Mouse (Mus musculus) olfactory bulb, adult 2 months (tissue): ENCODE results near the gene Anxa9. TPM values are rescaled to one million over a fixed set of nuclear protein-coding genes. Genes with fewer than 3 reads are reported as not detected.

Experiments
- H3K27ac ChIP-seq: fragments of 200-500 bp; 2 replicates; pipeline ENCODE4 v1.5.1; 2012; ENCODE audit warnings: low read depth, low read length; ENCODE audit not compliant: insufficient read depth
- H3K4me1 ChIP-seq: fragments of 200-500 bp; 2 replicates; pipeline ENCODE4 v1.6.1; 2012; ENCODE audit warnings: low read length; ENCODE audit not compliant: control insufficient read depth, insufficient read depth
- H3K4me3 ChIP-seq: fragments of 200-500 bp; 2 replicates; pipeline ENCODE4 v1.5.1; 2012; ENCODE audit warnings: mild to moderate bottlenecking, low read depth, low read length, moderate library complexity; ENCODE audit not compliant: insufficient read depth
- CTCF ChIP-seq: fragments of 200-500 bp; IDR thresholded peaks from 2 replicates; pipeline ENCODE4 v1.5.1; 2012; ENCODE audit warnings: low read depth, mild to moderate bottlenecking, low read length, moderate library complexity; ENCODE audit not compliant: insufficient read depth
- POLR2A ChIP-seq: fragments of 200-500 bp; IDR thresholded peaks from 2 replicates; pipeline ENCODE4 v1.6.1; 2012; ENCODE audit warnings: mild to moderate bottlenecking, low read depth, low read length, moderate library complexity; ENCODE audit not compliant: insufficient read depth
- WGBS: fragments of 180-500 bp; shearing (Covaris S2); methylation state at CpG from one replicate; pipeline ENCODE4 v1.1.7; 2018; 5-methylcytosine and 5-hydroxymethylcytosine counted together
- polyA plus RNA-seq: library from polyadenylated mRNA; stranded (reverse); fragments of >200 nt; gene quantifications from 2 replicates; pipeline ENCODE4 v1.2.4, GENCODE M21; 2012; ENCODE audit warnings: low replicate concordance; ENCODE audit not compliant: missing spikeins, insufficient read depth, insufficient read length

The Anxa9 gene
- polyA plus RNA-seq, 1 experiment, result not detected

DNA sequence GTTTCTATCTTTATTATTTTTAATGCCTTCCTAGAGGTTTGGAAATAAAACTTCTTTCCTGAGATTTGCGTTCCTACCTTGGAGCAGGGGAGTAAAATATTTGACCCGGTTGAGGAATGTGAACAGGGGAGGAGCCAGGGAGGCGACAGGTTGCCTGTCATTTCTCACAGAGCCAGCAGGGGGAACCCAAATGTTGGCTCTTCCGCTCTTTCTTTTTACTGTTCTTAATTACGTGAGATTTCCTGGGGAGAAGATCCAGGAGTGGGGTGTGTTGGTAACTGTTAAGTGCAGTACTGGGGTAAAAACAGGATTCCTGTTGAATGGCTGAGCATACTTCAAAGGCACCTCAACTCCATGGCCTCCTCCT, 10.9 kb downstream of the Anxa9 start:
- Histone ChIP-seq H3K27ac (no peak overlapping the region), H3K4me1 (peaks cover 4% of the 10 kb centered on the region; the same call in 1 of the 2 replicates), H3K4me3 (no peak overlapping the region)
- 10% methylated on average over 5 of the region's 5 CpGs for whole genome bisulfite sequencing
- no peak for TF ChIP-seq POLR2A
- peak; percentile 46; the same call in 1 of the 2 replicates for TF ChIP-seq CTCF

DNA sequence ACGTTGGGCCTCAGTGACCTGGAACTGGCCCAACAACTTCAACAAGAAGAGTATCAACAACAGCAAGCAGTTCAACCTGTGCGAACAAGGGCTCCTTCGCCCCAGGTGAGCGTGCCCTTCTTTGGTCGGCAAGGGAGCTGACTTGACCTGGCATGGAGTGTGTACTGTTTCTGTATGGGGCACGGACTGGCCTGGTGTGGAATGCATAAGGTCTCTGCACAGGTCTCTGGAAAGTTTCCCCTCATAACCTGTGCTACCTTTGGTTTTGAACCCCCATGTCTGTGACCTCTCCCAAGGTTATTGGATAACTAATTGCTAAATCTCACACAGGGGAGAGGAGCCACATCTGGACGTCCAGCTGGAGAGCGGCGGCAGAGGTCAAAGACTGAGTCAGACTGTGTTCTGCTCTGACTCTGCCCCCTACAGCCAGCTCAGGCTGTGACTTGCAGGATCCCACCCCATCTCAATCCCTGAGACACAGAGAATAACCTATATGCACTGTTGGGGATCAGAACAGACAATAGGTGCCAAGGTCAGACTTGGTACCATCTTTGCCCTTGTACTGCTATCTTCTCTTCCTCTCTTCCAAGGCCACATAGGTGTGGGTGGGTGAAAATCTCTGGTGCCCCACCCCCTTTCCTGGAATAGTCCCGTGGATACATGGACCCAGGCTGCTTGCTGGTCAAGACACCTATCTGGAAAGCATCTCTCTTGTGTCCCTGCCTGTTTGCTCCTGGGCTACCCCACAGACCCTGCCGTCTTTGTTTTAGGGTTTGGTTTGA, 11.5 kb downstream of the Anxa9 start:
- 77% methylated on average over 11 of the region's 11 CpGs for WGBS
- Histone ChIP-seq H3K27ac (no peak overlapping the region), H3K4me1 (peaks cover 4% of the 10 kb centered on the region; the same call in 1 of the 2 replicates), H3K4me3 (no peak overlapping the region)
- TF ChIP-seq CTCF (no peak), POLR2A (no peak)

DNA sequence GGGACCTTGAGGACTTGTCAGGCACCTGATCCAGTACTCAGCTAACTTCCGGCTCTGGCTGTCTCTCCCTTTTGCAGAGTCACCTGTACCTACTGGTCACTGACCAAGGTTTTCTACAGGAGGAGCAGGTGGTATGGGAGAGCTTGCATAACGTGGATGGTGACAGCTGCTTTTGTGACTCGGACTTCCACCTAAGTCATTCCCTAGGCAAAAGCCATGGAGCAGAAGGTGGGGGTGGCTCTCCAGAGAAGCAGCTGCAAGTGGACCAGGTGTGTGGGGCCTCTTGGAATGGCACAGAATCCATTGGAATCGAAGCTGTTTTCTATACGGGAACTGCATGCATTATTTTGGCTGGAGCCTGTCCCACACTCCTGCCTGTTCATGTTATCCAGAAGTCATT, 12.3 kb downstream of the Anxa9 start:
- H3K27ac ChIP-seq, result no peak overlapping the region
- H3K4me3 ChIP-seq, result no peak overlapping the region
- H3K4me1 ChIP-seq, result peaks cover 4% of the 10 kb centered on the region; the same call in 1 of the 2 replicates
- TF ChIP-seq POLR2A (no peak), CTCF (no peak)
- WGBS, result 85% methylated on average over 5 of the region's 5 CpGs

GRCm38 (mm10) chr3:95294316-95294715, 12.7 kb downstream of the Anxa9 start:
- Histone ChIP-seq H3K4me3 (no peak overlapping the region), H3K27ac (no peak overlapping the region), H3K4me1 (peaks cover 4% of the 10 kb centered on the region; the same call in 1 of the 2 replicates)
- 89% methylated on average over 7 of the region's 7 CpGs for WGBS
- no peak for TF ChIP-seq POLR2A
- no peak for TF ChIP-seq CTCF

GRCm38 (mm10) chr3:95293537-95293936, 13.4 kb downstream of the Anxa9 start:
- no peak overlapping the region for H3K27ac ChIP-seq
- peaks cover 4% of the 10 kb centered on the region; the same call in 1 of the 2 replicates for H3K4me1 ChIP-seq
- TF ChIP-seq CTCF (no peak), POLR2A (no peak)
- WGBS, result 65% methylated on average over 11 of the region's 11 CpGs
- H3K4me3 ChIP-seq, result no peak overlapping the region

DNA sequence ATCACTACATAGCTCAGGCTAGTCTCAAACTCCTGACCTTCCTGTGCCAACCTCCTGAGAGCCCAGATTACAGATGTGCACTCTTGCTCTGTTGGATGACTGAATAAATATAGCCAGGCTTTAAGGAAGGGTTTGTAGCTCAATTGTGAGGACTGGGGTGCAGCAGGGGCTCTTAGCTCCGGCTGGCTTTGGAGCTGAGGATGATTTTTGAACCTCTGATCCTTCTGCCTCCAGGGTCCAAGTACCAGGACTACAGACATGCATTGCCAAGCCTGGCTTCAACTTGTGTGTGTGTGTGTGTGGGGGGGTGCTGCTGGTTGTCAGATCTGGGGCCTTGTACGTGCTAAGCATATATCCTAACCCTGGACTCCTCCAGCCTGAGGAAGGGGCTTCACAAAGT, 14.1 kb downstream of the Anxa9 start:
- Histone ChIP-seq H3K27ac (no peak overlapping the region), H3K4me3 (no peak overlapping the region), H3K4me1 (peaks cover 4% of the 10 kb centered on the region; the same call in 1 of the 2 replicates)
- TF ChIP-seq CTCF, result no peak
- no peak for TF ChIP-seq POLR2A
- 91% methylated on average over 2 of the region's 2 CpGs for WGBS

DNA sequence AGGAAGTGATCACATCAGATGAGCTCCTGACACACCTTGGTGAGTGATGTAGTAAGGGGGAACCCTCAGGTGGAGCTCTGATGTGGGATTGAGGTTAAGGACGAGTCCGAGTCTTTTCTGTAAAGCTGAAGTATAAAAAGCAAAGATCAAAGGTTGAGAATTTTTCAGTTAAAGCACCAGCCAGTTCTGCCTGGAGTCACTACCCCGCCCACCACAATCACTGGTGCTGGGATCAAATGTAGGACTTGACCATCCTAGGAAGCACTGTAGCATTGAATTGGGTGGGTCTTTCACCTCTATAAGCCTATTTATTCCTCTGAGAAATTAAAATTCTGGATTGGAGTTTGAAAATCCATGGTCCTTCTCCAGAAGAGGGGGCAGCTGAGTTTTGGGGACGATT, 15.9 kb downstream of the Anxa9 start:
- 91% methylated on average over 4 of the region's 4 CpGs for WGBS
- H3K27ac ChIP-seq, result no peak overlapping the region
- TF ChIP-seq POLR2A (no peak), CTCF (no peak)
- H3K4me1 ChIP-seq, result peaks cover 9% of the 10 kb centered on the region
- H3K4me3 ChIP-seq, result no peak overlapping the region

DNA sequence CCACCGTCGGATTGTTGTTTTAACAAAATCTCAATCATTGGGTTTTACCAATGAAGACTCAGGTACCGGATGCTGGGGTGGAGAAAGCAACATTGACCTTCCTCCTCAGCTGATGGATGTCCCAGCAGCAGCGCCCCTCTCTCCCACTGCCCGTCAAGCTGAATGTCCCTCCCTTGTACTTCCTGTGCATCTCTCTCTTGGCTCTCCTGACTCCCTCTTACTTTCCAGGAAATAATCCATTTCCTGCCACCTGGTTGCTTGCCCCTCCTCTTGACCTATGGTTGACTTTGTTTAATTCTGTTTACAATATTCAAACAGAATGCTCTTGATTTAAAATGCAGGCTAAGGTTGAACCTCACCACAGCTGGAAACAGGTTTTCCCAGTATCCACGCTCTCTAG, 16.8 kb downstream of the Anxa9 start:
- H3K4me3 ChIP-seq, result no peak overlapping the region
- WGBS, result 78% methylated on average over 6 of the region's 6 CpGs
- peaks cover 9% of the 10 kb centered on the region for H3K4me1 ChIP-seq
- H3K27ac ChIP-seq, result no peak overlapping the region
- no peak for TF ChIP-seq CTCF
- no peak for TF ChIP-seq POLR2A

DNA sequence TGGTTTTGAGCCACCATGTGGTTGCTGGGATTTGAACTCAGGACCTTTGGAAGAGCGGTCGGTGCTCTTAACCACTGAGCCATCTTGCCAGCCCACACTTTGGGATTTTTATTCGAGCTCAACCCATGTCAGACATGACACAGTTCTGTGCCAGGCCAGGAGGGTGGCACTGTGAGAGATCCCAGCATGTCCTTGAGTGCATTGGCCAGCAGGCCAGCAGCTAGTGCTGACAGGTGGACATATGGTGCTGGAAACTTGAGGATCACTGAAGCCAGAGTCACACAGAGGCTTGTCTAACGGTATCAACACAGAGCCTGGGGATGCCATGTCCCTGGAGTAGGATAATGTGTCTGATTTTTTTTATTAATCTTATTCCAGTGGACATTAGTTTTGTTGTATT, 17.6 kb downstream of the Anxa9 start:
- TF ChIP-seq CTCF (no peak), POLR2A (no peak)
- no peak overlapping the region for H3K4me3 ChIP-seq
- H3K4me1 ChIP-seq, result peaks cover 13% of the 10 kb centered on the region
- 93% methylated on average over 4 of the region's 4 CpGs for WGBS
- no peak overlapping the region for H3K27ac ChIP-seq

DNA sequence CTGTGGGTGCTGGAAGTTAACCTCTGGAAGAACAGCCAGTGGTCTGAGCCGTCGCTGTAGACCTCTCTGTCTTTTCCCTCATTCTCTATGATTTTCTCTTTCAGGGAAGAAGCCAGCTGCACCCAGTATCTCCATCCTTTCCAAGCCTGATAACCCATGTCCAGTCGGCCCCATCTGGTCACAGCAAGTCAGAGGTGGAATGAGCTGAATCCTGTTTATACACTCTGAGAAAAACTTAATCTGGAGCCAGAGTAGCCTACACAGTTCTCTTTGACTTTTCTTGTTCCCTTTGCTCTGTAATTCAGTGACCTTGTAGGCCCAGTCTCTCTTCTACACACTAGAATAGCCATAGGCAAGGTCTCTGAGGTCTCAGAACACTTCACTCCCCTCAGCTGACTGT, 19.4 kb downstream of the Anxa9 start:
- TF ChIP-seq POLR2A (no peak), CTCF (no peak)
- no peak overlapping the region for H3K27ac ChIP-seq
- H3K4me3 ChIP-seq, result no peak overlapping the region
- H3K4me1 ChIP-seq, result peaks cover 13% of the 10 kb centered on the region
- 91% methylated on average over 3 of the region's 3 CpGs for WGBS

DNA sequence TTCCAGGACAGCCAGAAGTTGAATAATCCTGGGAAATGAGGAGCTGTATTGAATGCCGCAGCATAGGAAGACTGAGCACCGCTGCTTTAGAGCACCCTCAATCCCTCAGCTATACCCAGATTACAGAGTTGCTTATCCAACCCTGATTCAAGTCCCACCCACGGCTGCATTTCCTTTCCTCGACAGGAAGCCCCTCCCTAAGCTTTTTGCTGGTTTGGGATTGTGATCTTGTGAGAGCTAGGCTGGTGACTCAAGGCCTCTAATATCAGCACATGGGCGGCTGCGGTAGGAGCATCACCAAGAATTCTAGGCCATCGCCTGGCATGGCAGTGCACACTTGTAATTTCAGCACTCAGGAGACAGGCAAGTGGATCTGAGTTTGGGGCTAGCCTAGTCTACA, 20.5 kb downstream of the Anxa9 start:
- Histone ChIP-seq H3K4me3 (no peak overlapping the region), H3K27ac (no peak overlapping the region), H3K4me1 (peaks cover 13% of the 10 kb centered on the region)
- 59% methylated on average over 7 of the region's 7 CpGs for WGBS
- no peak for TF ChIP-seq CTCF
- no peak for TF ChIP-seq POLR2A
